Mouse (Mus musculus) urinary bladder, adult 2 months (tissue): ENCODE measurements around the gene Herpud1. TPM values are rescaled to one million over a fixed set of nuclear protein-coding genes. Genes with fewer than 3 reads are reported as not detected.

Source experiments
- DNase-seq: peaks from one replicate; pipeline ENCODE4 v3.0.0; 2022; ENCODE audit warnings: low spot score
- polyA plus RNA-seq: library from polyadenylated mRNA; depleted of rRNA; stranded (reverse); fragments of >200 nt; gene quantifications from 2 replicates; pipeline ENCODE4 v1.2.3, GENCODE M21; 2012

The Herpud1 gene
- polyA plus RNA-seq, 1 experiment, result 325 TPM

GRCm38 (mm10) chr8:94408443-94409080 is 22.3 kb downstream of the Herpud1 start:
- no peak for DNase-seq

GRCm38 (mm10) chr8:94409523-94409922 is 23.3 kb downstream of the Herpud1 start:
- no peak for DNase-seq

- no peak for DNase-seq
These were observed 26.3 kb downstream of the Herpud1 start for GRCm38 (mm10) chr8:94412518-94412917.

- no peak for DNase-seq
These were observed 27.3 kb downstream of the Herpud1 start for GRCm38 (mm10) chr8:94413509-94413908.

- DNase-seq, result no peak
These were observed 29.0 kb downstream of the Herpud1 start for GRCm38 (mm10) chr8:94415218-94415617.

- DNase-seq, result no peak
These were observed 31.8 kb downstream of the Herpud1 start for GRCm38 (mm10) chr8:94418017-94418416.

GRCm38 (mm10) chr8:94422270-94422669 is 36.0 kb downstream of the Herpud1 start:
- DNase-seq, result no peak

- DNase-seq, result no peak
These were observed 41.7 kb downstream of the Herpud1 start for GRCm38 (mm10) chr8:94427953-94428352.

- no peak for DNase-seq
These were observed 42.2 kb downstream of the Herpud1 start for GRCm38 (mm10) chr8:94428420-94428819.

GRCm38 (mm10) chr8:94429376-94429775 is 43.1 kb downstream of the Herpud1 start:
- no peak for DNase-seq

GRCm38 (mm10) chr8:94432212-94432611 is 46.0 kb downstream of the Herpud1 start:
- DNase-seq, result no peak

- DNase-seq, result peak; percentile 55
These were observed 47.8 kb downstream of the Herpud1 start, which contains the start of gene Nlrc5 for GRCm38 (mm10) chr8:94433981-94434466. Nlrc5 (plus strand) TSS chr8:94434356.

GRCm38 (mm10) chr8:94434958-94435357 is 48.7 kb downstream of the Herpud1 start:
- DNase-seq, result no peak

GRCm38 (mm10) chr8:94435397-94436111 is 49.3 kb downstream of the Herpud1 start:
- DNase-seq, result no peak

GRCm38 (mm10) chr8:94436112-94436572 is 49.9 kb downstream of the Herpud1 start:
- no peak for DNase-seq

GRCm38 (mm10) chr8:94436900-94437299 is 50.7 kb downstream of the Herpud1 start:
- DNase-seq, result no peak

GRCm38 (mm10) chr8:94438659-94439058 is 52.4 kb downstream of the Herpud1 start:
- no peak for DNase-seq

GRCm38 (mm10) chr8:94439691-94440090 is 53.5 kb downstream of the Herpud1 start:
- DNase-seq, result no peak

GRCm38 (mm10) chr8:94440389-94440788 is 54.2 kb downstream of the Herpud1 start:
- DNase-seq, result no peak

- no peak for DNase-seq
These were observed 55.4 kb downstream of the Herpud1 start for GRCm38 (mm10) chr8:94441686-94442085.

GRCm38 (mm10) chr8:94443153-94443552 is 56.9 kb downstream of the Herpud1 start:
- DNase-seq, result no peak

- DNase-seq, result no peak
These were observed 58.2 kb downstream of the Herpud1 start for GRCm38 (mm10) chr8:94444480-94444879.
